Mouse (Mus musculus): ENCODE data around the gene Ankrd13d. TPM values are rescaled to one million over a fixed set of nuclear protein-coding genes. Genes with fewer than 3 reads are reported as not detected.

Ankrd13d gene
- polyA plus RNA-seq, 1 experiment from 2014 or later: 5.0 TPM

GRCm38 (mm10) chr19:4264171-4264780 is 18.7 kb downstream of the Ankrd13d start:
- H3K36me3 ChIP-seq (ENCODE audit: control insufficient read depth, insufficient read depth, low read length): 0 out of 2 replicates have a peak, but pooled peaks cover 3% of the 10 kb centered on the region
- WGBS: 95% methylated on average over 6 of the region's 6 CpGs
- 0 out of 2 replicates have a peak, but pooled peaks cover 2% of the 10 kb centered on the region for H3K4me1 ChIP-seq (replicated peaks; ENCODE audit: control insufficient read depth, insufficient read depth)
- no peak overlapping the region for H3K4me3 ChIP-seq (ENCODE audit: low read depth, low read length)
- no peaks in the 10 kb centered on the region for H3K9me3 ChIP-seq (ENCODE audit: control insufficient read depth, low read length)
- no peak for DNase-seq (ENCODE audit: low spot score)
- ATAC-seq (ENCODE audit: low FRiP score, low TSS enrichment): no peak
- 0 out of 2 replicates have a peak overlapping the region, but pooled peaks have one; percentile 24 for H3K27ac ChIP-seq (replicated peaks)
- no peaks in the 10 kb centered on the region for H3K27me3 ChIP-seq (ENCODE audit: control insufficient read depth, insufficient read depth, low read length)
- no peak overlapping the region for H3K9ac ChIP-seq (ENCODE audit: low read length)
- H3K4me2 ChIP-seq (replicated peaks; ENCODE audit: low read depth): no peak overlapping the region
- TF ChIP-seq CTCF (IDR thresholded peaks at IDR 0.05; ENCODE audit: low read depth): no peak
- TF ChIP-seq EP300 (optimal IDR thresholded peaks at IDR 0.05): no peak

DNA sequence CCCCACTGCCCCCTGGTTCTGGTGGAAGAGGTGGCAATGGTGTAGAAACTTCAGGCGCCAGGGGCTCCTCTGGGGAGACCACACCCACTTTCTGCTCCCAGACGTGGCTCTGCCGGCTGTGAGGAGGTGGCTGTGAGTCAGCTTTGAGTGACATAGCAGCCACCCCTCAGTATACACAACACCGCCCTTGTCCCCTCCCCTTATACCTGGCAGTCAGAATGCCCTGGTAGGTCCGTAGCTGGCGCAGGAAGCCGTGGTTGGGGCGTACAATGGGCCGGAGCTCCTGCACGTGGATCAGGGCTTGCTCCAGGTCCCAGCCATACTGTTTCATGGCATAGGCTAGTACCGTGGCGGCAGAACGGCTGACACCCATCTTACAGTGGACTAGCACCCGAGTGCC is 19.2 kb downstream of the Ankrd13d start:
- Histone ChIP-seq H3K9ac (ENCODE audit: low read length) (no peak overlapping the region), H3K4me2 (replicated peaks; ENCODE audit: low read depth) (no peak overlapping the region), H3K27me3 (ENCODE audit: control insufficient read depth, insufficient read depth, low read length) (no peaks in the 10 kb centered on the region), H3K9me3 (ENCODE audit: control insufficient read depth, low read length) (no peaks in the 10 kb centered on the region), H3K4me3 (ENCODE audit: low read depth, low read length) (no peak overlapping the region), H3K27ac (replicated peaks) (no peak overlapping the region), H3K4me1 (replicated peaks; ENCODE audit: control insufficient read depth, insufficient read depth) (0 out of 2 replicates have a peak, but pooled peaks cover 2% of the 10 kb centered on the region), H3K36me3 (ENCODE audit: control insufficient read depth, insufficient read depth, low read length) (0 out of 2 replicates have a peak, but pooled peaks cover 3% of the 10 kb centered on the region)
- TF ChIP-seq CTCF (IDR thresholded peaks at IDR 0.05; ENCODE audit: low read depth): no peak
- no peak for TF ChIP-seq EP300 (optimal IDR thresholded peaks at IDR 0.05)
- ATAC-seq (ENCODE audit: low FRiP score, low TSS enrichment) (peak; percentile 88), DNase-seq (ENCODE audit: low spot score) (peak; percentile 83)
- 44% methylated on average over 13 of the region's 14 CpGs for WGBS

- WGBS: 73% methylated on average over 6 of the region's 6 CpGs
These were observed 20.2 kb downstream of the Ankrd13d start for GRCm38 (mm10) chr19:4262756-4263155.

DNA sequence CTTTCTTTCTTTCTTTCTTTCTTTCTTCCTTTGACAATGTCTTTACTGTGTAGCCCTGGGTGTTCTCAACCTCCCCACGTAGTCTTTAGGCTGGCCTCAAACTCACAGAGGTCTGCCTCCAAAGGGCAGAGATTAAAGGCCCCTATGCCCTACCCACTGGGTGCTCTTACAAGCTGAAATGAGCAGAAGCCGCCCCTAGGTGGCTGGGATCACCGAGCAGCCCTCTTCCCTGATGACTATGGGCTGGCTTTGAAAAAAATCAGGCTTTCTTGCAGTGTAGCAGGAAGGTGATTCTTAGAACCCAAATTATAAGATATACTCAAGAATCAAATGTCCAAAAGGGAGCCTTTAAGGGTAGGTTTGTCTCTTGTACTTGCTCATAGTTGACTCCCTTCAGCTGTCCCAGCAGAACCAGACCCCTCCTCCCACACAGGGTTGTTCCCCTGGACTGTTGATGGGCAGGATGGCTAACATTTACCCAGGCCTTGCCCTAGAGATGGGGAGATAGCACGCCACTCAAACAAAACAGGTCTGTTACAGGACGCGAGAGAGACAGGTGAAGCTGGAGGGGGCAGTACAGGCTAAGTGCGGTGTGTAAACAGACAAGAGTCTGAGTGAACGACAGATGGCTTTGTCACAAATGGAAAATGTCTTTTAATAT is 21.8 kb downstream of the Ankrd13d start:
- no peaks in the 10 kb centered on the region for H3K9me3 ChIP-seq (ENCODE audit: control insufficient read depth, low read length)
- TF ChIP-seq EP300 (optimal IDR thresholded peaks at IDR 0.05) (no peak), CTCF (IDR thresholded peaks at IDR 0.05; ENCODE audit: low read depth) (peak; percentile 60)
- no peak overlapping the region for H3K4me3 ChIP-seq (ENCODE audit: low read depth, low read length)
- 39% methylated on average over 8 of the region's 8 CpGs for WGBS
- 0 out of 2 replicates have a peak, but pooled peaks cover 6% of the 10 kb centered on the region for H3K4me1 ChIP-seq (replicated peaks; ENCODE audit: control insufficient read depth, insufficient read depth)
- H3K27me3 ChIP-seq (ENCODE audit: control insufficient read depth, insufficient read depth, low read length): no peaks in the 10 kb centered on the region
- H3K36me3 ChIP-seq (ENCODE audit: control insufficient read depth, insufficient read depth, low read length): 0 out of 2 replicates have a peak, but pooled peaks cover 3% of the 10 kb centered on the region
- DNase-seq (ENCODE audit: low spot score) (peak; percentile 57), ATAC-seq (ENCODE audit: low FRiP score, low TSS enrichment) (peak; percentile 30; the same call in 1 of the 2 replicates)
- H3K27ac ChIP-seq (replicated peaks): no peak overlapping the region; the same call in 1 of the 2 replicates
- no peak overlapping the region for H3K4me2 ChIP-seq (replicated peaks; ENCODE audit: low read depth)
- no peak overlapping the region for H3K9ac ChIP-seq (ENCODE audit: low read length)

More at GRCm38 (mm10) chr19:4262756-4263155, 20.2 kb downstream of the Ankrd13d start:
- Histone ChIP-seq H3K9me3 (ENCODE audit: control insufficient read depth, low read length) (no peaks in the 10 kb centered on the region), H3K9ac (ENCODE audit: low read length) (no peak overlapping the region), H3K27me3 (ENCODE audit: control insufficient read depth, insufficient read depth, low read length) (no peaks in the 10 kb centered on the region), H3K36me3 (ENCODE audit: control insufficient read depth, insufficient read depth, low read length) (0 out of 2 replicates have a peak, but pooled peaks cover 3% of the 10 kb centered on the region), H3K4me3 (ENCODE audit: low read depth, low read length) (no peak overlapping the region), H3K4me1 (replicated peaks; ENCODE audit: control insufficient read depth, insufficient read depth) (0 out of 2 replicates have a peak, but pooled peaks cover 5% of the 10 kb centered on the region), H3K4me2 (replicated peaks; ENCODE audit: low read depth) (no peak overlapping the region), H3K27ac (replicated peaks) (no peak overlapping the region)
- ATAC-seq (ENCODE audit: low FRiP score, low TSS enrichment) (no peak), DNase-seq (ENCODE audit: low spot score) (no peak)
- TF ChIP-seq EP300 (optimal IDR thresholded peaks at IDR 0.05): no peak
- no peak for TF ChIP-seq CTCF (IDR thresholded peaks at IDR 0.05; ENCODE audit: low read depth)

- ATAC-seq (ENCODE audit: low FRiP score, low TSS enrichment) (no peak; the same call in 1 of the 2 replicates), DNase-seq (ENCODE audit: low spot score) (no peak)
- no peaks in the 10 kb centered on the region for H3K9me3 ChIP-seq (ENCODE audit: control insufficient read depth, low read length)
- H3K27me3 ChIP-seq (ENCODE audit: control insufficient read depth, insufficient read depth, low read length): no peaks in the 10 kb centered on the region
- peak overlapping the region; percentile 63 for H3K4me3 ChIP-seq (ENCODE audit: low read depth, low read length)
- H3K36me3 ChIP-seq (ENCODE audit: control insufficient read depth, insufficient read depth, low read length): no peaks in the 10 kb centered on the region
- peak overlapping the region; percentile 24 for H3K9ac ChIP-seq (ENCODE audit: low read length)
- TF ChIP-seq CTCF (IDR thresholded peaks at IDR 0.05; ENCODE audit: low read depth) (no peak), EP300 (optimal IDR thresholded peaks at IDR 0.05) (no peak)
- H3K27ac ChIP-seq (replicated peaks): no peak overlapping the region
- peak overlapping the region; percentile 89 for H3K4me2 ChIP-seq (replicated peaks; ENCODE audit: low read depth)
- 19% methylated on average over 12 of the region's 12 CpGs for WGBS
- H3K4me1 ChIP-seq (replicated peaks; ENCODE audit: control insufficient read depth, insufficient read depth): 0 out of 2 replicates have a peak, but pooled peaks cover 3% of the 10 kb centered on the region
These were observed 25.1 kb downstream of the Ankrd13d start for GRCm38 (mm10) chr19:4257897-4258252.
